Mouse (Mus musculus) hindbrain, embryonic 11.5 days (tissue): ENCODE data around the gene Masp1. TPM values are rescaled to one million over a fixed set of nuclear protein-coding genes. Genes with fewer than 3 reads are reported as not detected.

Source experiments
- ATAC-seq: fragments of 200-750 bp; cut with Nextera tagmentation; 2 replicates; pipeline ENCODE4 v1.8.0; 2017; ENCODE audit warnings: mild to moderate bottlenecking, moderate TSS enrichment, moderate library complexity; ENCODE audit not compliant: low FRiP score
- DNase-seq: peaks from one replicate; pipeline ENCODE4 v3.0.0-alpha.2; 2015; ENCODE audit warnings: low spot score
- H3K27ac ChIP-seq: fragments of 300-500 bp; sonication (generic); 2 replicates; pipeline ENCODE4 v1.5.1; 2014; ENCODE audit warnings: mild to moderate bottlenecking, low read depth, low read length
- H3K27me3 ChIP-seq: fragments of 300-500 bp; sonication (generic); 2 replicates; pipeline ENCODE4 v1.6.1; 2014; ENCODE audit warnings: mild to moderate bottlenecking, low read length, moderate library complexity, mixed read lengths; ENCODE audit not compliant: control insufficient read depth, insufficient read depth
- H3K36me3 ChIP-seq: fragments of 300-500 bp; sonication (generic); 2 replicates; pipeline ENCODE4 v1.6.1; 2014; ENCODE audit warnings: mild to moderate bottlenecking, low read length, moderate library complexity, mixed read lengths; ENCODE audit not compliant: control insufficient read depth, insufficient read depth
- H3K4me1 ChIP-seq: fragments of 300-500 bp; sonication (generic); replicated peaks from 2 replicates; pipeline ENCODE4 v1.6.1; 2014; ENCODE audit warnings: low read length, mixed read lengths; ENCODE audit not compliant: control insufficient read depth, insufficient read depth
- H3K4me2 ChIP-seq: fragments of 300-500 bp; sonication (generic); replicated peaks from 2 replicates; pipeline ENCODE4 v1.6.1; 2014; ENCODE audit warnings: mild to moderate bottlenecking, low read depth, low read length
- H3K4me3 ChIP-seq: fragments of 300-500 bp; sonication (generic); 2 replicates; pipeline ENCODE4 v1.5.1; 2014; ENCODE audit warnings: low read depth, low read length
- H3K9ac ChIP-seq: fragments of 300-500 bp; sonication (generic); 2 replicates; pipeline ENCODE4 v1.6.1; 2014; ENCODE audit warnings: low read depth, low read length
- H3K9me3 ChIP-seq: fragments of 300-500 bp; sonication (generic); 2 replicates; pipeline ENCODE4 v1.6.1; 2016; ENCODE audit warnings: low read length; ENCODE audit not compliant: control insufficient read depth
- WGBS: fragments of 180-500 bp; shearing (Covaris S2); extraction: QIAGEN DNeasy Blood & Tissue Kit; methylation state at CpG from one replicate; pipeline ENCODE4 v1.1.7; 2014; 5-methylcytosine and 5-hydroxymethylcytosine counted together
- polyA plus RNA-seq: library from polyadenylated mRNA; unstranded; fragments of >200 nt; fragmentation: Nextera tagmentation; extraction: Ambion mirVana; gene quantifications from 2 replicates; pipeline ENCODE4 v1.2.1, GENCODE M21; 2014

Masp1 gene
- polyA plus RNA-seq, 1 experiment from 2014 or later: 24.4 TPM

DNA sequence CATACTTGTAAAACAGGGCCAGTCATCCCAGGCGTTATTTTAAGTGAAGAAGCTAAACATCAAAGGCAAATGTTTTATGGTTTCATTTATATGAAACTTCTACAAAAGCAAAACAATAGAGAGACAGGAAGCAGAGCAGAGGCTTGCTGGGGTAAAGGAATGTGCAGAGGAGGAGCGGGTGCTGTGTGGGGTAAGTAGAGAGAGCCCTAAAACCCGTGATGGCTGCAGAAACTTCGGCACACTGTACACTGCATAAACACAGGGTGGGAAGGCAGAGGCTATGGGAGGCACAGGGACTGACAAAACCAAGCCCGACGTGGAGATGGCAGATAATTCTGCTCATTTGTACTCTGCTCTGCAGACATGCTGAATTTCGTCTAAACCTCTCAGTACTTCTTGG, 23.7 kb upstream of the Masp1 start:
- no peaks in the 10 kb centered on the region for H3K9me3 ChIP-seq
- ATAC-seq (no peak), DNase-seq (no peak)
- no peaks in the 10 kb centered on the region for H3K36me3 ChIP-seq
- H3K9ac ChIP-seq: no peak overlapping the region
- WGBS: 67% methylated on average over 7 of the region's 7 CpGs
- H3K4me3 ChIP-seq: no peak overlapping the region
- no peaks in the 10 kb centered on the region for H3K4me1 ChIP-seq
- no peak overlapping the region for H3K4me2 ChIP-seq
- no peak overlapping the region for H3K27ac ChIP-seq
- no peaks in the 10 kb centered on the region for H3K27me3 ChIP-seq

DNA sequence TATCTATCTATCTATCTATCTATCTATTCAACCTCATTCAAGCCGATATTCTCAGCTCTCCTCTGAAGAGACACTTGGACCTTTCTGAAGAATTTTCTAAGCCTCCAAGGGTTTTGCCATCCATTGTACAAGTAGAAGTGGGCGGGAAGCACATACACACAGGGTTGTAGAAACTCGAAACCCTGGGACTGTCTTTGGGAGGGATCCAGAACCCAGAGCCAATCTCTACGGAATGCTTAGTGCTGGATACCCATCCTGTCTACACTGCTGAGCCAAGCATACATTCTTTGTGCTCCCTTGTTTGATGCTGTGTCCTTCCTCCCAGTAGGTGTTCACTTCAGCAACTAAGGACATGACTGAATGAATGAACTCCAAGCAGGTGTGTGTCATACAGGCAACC, 22.3 kb upstream of the Masp1 start:
- 75% methylated on average over 4 of the region's 4 CpGs for WGBS

DNA sequence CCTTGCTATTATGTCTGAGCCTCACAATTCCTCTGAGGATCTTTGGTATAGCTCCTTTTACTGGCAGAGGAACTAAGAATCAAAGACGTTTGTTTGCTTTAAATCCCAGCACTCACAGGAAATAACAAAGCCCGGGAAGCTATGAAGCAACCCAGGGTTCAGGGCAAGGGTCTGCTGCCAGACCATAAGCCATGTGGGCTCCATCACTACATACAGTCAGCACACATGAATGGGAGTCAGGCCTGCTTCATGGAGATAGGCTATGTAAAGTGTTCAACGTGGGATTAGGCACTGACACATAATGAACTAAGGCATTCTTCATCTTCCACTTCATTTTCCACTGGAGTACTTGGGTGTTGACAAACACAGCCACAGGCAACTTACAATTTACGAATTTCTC, 20.4 kb upstream of the Masp1 start:
- no peak overlapping the region for H3K9ac ChIP-seq
- no peaks in the 10 kb centered on the region for H3K9me3 ChIP-seq
- no peaks in the 10 kb centered on the region for H3K36me3 ChIP-seq
- H3K4me3 ChIP-seq: no peak overlapping the region
- DNase-seq (no peak), ATAC-seq (no peak)
- no peak overlapping the region for H3K27ac ChIP-seq
- WGBS: 72% methylated on average over 4 of the region's 4 CpGs
- no peak overlapping the region for H3K4me2 ChIP-seq
- no peaks in the 10 kb centered on the region for H3K4me1 ChIP-seq
- no peaks in the 10 kb centered on the region for H3K27me3 ChIP-seq

More for the DNA sequence above, 22.3 kb upstream of the Masp1 start:
- Histone ChIP-seq H3K9ac (no peak overlapping the region), H3K9me3 (no peaks in the 10 kb centered on the region), H3K36me3 (no peaks in the 10 kb centered on the region), H3K27ac (no peak overlapping the region), H3K27me3 (no peaks in the 10 kb centered on the region), H3K4me1 (no peaks in the 10 kb centered on the region), H3K4me3 (no peak overlapping the region), H3K4me2 (no peak overlapping the region)
- no peak for ATAC-seq
- no peak for DNase-seq

DNA sequence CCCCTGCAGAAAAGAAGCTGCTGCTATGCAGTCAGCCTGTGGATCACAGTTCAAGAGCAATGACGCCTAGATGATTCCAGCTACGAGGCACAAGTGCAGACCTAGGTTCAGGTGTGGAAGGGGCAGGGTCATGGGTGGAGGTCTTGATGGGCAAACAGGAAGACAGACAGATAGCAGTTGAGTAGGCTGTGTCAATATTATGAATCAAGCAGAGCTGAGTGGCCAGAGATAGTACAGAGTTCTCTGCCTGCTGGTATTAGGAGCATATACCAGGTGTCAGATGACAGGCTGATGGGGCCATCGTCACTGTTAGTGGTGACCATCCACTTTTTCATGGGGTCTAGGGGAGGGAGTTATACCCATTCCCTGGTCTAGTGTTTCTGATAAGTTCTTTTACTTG, 13.1 kb upstream of the Masp1 start:
- WGBS: 77% methylated on average over 3 of the region's 3 CpGs
- Histone ChIP-seq H3K9me3 (no peaks in the 10 kb centered on the region), H3K4me2 (no peak overlapping the region), H3K4me1 (no peaks in the 10 kb centered on the region), H3K27ac (no peak overlapping the region), H3K36me3 (no peaks in the 10 kb centered on the region), H3K27me3 (no peaks in the 10 kb centered on the region), H3K4me3 (no peak overlapping the region), H3K9ac (no peak overlapping the region)
- DNase-seq: no peak
- no peak for ATAC-seq

DNA sequence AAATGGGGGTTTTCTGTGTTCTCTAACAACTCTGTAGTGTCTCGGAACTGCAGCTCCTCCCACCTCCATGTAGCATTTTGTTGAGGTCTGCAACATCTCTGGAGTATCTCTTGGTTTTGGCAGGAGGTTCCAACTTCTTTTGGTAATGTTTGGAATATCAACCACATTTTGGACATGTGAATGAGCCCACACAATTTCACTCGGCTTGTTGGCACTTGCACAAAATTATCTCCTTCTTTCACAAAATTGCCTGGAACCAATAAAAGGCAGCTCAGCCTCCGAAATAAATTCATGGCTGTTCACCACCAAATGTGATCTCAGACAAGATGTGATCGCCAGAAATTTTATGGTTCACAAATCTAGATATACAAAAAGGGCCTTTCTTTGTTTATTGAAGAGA, 8.6 kb upstream of the Masp1 start:
- Histone ChIP-seq H3K9me3 (no peaks in the 10 kb centered on the region), H3K4me2 (no peak overlapping the region), H3K4me3 (no peak overlapping the region), H3K27ac (no peak overlapping the region), H3K36me3 (no peaks in the 10 kb centered on the region), H3K9ac (no peak overlapping the region), H3K27me3 (no peaks in the 10 kb centered on the region), H3K4me1 (no peaks in the 10 kb centered on the region)
- WGBS: 90% methylated on average over 4 of the region's 4 CpGs
- DNase-seq (no peak), ATAC-seq (no peak)

DNA sequence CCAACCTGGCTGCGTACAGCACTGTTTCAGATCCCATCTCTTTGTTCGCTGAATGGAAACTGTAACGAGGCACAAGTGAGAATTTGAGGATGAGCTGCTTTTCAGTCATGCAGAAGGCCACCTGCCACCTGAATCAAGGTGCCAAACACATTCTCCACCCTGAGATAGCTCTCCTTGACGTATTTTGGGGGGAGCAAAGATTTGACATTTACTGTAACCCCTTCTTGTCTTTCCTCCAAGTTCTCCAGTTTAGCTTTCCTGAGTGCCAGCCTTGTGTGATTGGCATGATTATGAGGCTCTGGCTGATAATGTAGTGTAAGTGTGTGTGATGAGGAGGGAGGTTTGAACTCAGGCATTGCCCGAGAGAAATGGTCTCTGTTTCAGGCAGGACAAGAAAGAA, 1.5 kb upstream of the Masp1 start:
- H3K27ac ChIP-seq: no peak overlapping the region
- ATAC-seq: no peak
- H3K9me3 ChIP-seq: no peaks in the 10 kb centered on the region
- H3K9ac ChIP-seq: no peak overlapping the region
- H3K27me3 ChIP-seq: no peaks in the 10 kb centered on the region
- H3K4me2 ChIP-seq: no peak overlapping the region
- H3K4me3 ChIP-seq: no peak overlapping the region
- DNase-seq: no peak
- 81% methylated on average over 5 of the region's 5 CpGs for whole genome bisulfite sequencing
- H3K4me1 ChIP-seq: peaks cover 4% of the 10 kb centered on the region; the same call in 1 of the 2 replicates
- H3K36me3 ChIP-seq: no peaks in the 10 kb centered on the region

DNA sequence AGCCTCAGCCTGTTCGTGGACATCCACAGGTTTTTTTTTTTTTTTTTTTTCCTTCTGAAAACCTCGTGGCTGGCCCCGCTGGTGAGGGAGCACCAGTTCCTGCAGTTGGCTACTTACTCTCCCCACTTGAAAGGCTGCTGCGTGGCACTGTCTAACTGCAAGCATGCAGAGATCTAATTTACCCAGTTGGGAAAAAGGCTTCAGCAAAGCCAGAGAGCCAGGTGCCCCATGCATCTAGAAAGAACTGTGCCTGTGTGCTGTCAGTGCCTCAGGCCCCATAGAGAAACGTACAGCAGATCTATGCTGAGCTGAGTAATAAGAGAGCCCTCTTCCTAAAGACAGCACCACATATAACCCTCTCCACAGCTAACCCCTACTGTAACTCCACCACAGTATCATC, 477 bp upstream of the Masp1 start:
- peaks cover 4% of the 10 kb centered on the region; the same call in 1 of the 2 replicates for H3K4me1 ChIP-seq
- peak overlapping the region; percentile 76; the same call in 1 of the 2 replicates for H3K9ac ChIP-seq
- no peak for DNase-seq
- WGBS: 16% methylated on average over 5 of the region's 5 CpGs
- H3K4me3 ChIP-seq: peak overlapping the region; percentile 46; the same call in 1 of the 2 replicates
- H3K27ac ChIP-seq: 0 out of 2 replicates have a peak overlapping the region, but pooled peaks have one; percentile 86
- peak overlapping the region; percentile 78 for H3K4me2 ChIP-seq
- no peaks in the 10 kb centered on the region for H3K27me3 ChIP-seq
- no peaks in the 10 kb centered on the region for H3K9me3 ChIP-seq
- peak; percentile 41; the same call in 1 of the 2 replicates for ATAC-seq
- no peaks in the 10 kb centered on the region for H3K36me3 ChIP-seq

DNA sequence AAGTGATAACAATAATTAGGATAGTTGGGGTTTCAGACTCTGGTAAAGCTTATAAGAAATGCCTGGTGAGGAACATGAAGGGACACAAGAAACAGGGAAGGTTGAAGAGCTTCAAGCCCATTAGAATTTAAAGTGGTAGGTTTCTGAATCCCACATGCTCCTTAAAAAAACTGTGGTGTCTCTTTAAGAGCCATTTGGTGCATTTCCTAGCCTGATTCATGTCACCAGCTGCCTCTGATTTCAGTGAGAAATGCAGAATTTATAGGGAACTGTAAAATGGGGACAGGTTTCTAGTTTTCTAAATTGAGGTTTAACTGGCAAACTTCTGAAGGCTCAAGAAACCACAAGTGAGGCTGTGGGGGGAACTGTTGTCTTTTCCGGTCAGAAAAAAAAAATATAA, 844 bp downstream of the Masp1 start:
- ATAC-seq: no peak
- H3K36me3 ChIP-seq: no peaks in the 10 kb centered on the region
- no peaks in the 10 kb centered on the region for H3K9me3 ChIP-seq
- H3K4me3 ChIP-seq: peak overlapping the region; percentile 46
- H3K27me3 ChIP-seq: no peaks in the 10 kb centered on the region
- 3% methylated on average over 1 of the region's 1 CpGs for WGBS
- peaks cover 4% of the 10 kb centered on the region; the same call in 1 of the 2 replicates for H3K4me1 ChIP-seq
- peak overlapping the region; percentile 76 for H3K9ac ChIP-seq
- H3K4me2 ChIP-seq: peak overlapping the region; percentile 78
- DNase-seq: no peak
- H3K27ac ChIP-seq: peak overlapping the region; percentile 86; the same call in 1 of the 2 replicates

DNA sequence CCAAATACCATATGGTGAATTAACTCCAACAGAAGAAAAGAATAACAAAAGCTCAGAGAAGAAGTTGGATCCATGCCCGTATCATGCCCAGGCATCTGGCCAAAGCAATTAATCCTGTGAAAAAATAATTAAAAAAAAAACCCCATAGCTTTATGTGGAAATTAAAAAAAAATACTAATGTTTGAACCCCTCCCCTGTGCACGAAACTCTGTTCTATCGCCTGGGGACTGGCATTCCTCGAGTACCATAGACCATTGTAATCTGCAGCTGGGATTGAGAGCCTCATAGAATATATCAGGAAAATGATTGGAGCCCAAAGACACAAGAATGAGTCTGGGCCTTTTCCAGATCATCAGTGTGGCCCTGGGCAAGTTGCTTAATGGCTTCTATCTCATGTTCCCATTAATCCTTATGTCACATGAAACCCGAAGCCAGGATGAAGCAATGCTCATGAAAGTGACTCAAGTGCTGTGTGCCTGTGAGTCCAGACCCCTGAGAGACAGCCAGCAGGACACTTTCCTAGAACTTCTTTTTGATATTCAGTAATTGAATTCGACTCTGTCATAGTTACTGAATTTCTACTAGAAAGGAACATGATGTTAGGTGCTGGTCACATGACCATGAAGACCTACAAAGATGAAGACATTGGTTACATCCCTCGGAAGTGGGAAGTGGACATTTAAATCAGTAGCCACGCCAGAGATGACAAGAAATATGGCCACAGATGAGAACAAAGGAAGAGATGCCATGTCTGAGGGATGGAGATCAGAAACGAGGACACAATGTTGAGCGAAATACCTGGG, 1.8 kb downstream of the Masp1 start:
- 80% methylated on average over 10 of the region's 10 CpGs for WGBS
- no peak for ATAC-seq
- Histone ChIP-seq H3K27ac (no peak overlapping the region), H3K9me3 (no peaks in the 10 kb centered on the region), H3K4me3 (peak overlapping the region; percentile 46), H3K4me1 (peaks cover 4% of the 10 kb centered on the region; the same call in 1 of the 2 replicates), H3K27me3 (no peaks in the 10 kb centered on the region), H3K36me3 (no peaks in the 10 kb centered on the region), H3K9ac (no peak overlapping the region), H3K4me2 (peak overlapping the region; percentile 78)
- DNase-seq: no peak
